Mouse (Mus musculus): Measurements from ENCODE around the gene Bbof1.

DNA sequence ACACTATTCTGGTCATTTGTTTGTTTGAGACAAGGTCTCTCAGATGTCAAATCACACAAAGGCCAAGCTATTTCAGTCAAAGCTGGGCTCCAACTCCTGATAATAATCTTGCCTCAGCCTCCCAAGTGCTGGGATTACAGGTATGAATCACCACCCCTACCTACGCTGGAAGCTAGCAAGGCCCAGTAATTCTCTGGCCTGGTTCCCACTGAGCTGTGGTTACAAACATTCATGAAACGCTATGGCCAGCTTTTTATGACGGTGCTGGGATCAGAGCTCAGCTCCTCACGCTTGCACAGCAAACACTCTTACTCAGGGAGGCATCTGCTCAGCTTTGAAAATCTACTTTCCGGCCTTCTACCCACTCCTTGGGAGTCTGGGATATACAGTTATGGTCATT, 15.0 kb upstream of the Bbof1 start:
- no peak for TF ChIP-seq CTCF (IDR thresholded peaks at IDR 0.05)
- no peak for TF ChIP-seq EP300 (IDR thresholded peaks at IDR 0.05)

Measured in lung, postnatal 0 days (tissue).